Mouse (Mus musculus): ENCODE measurements at regions not wholly inside any gene's neighbourhood (a gene's known extent, or its start where the extent isn't known, plus 50 kb on each side); places are given as distances from the start of the nearest gene placed in this dataset.

GRCm38 (mm10) chr15:37166744-37167143 lies 159.2 kb upstream of the Zfp706 start:
- DNase-seq (ENCODE audit: low spot score in 2 of 2), result no peak

DNA sequence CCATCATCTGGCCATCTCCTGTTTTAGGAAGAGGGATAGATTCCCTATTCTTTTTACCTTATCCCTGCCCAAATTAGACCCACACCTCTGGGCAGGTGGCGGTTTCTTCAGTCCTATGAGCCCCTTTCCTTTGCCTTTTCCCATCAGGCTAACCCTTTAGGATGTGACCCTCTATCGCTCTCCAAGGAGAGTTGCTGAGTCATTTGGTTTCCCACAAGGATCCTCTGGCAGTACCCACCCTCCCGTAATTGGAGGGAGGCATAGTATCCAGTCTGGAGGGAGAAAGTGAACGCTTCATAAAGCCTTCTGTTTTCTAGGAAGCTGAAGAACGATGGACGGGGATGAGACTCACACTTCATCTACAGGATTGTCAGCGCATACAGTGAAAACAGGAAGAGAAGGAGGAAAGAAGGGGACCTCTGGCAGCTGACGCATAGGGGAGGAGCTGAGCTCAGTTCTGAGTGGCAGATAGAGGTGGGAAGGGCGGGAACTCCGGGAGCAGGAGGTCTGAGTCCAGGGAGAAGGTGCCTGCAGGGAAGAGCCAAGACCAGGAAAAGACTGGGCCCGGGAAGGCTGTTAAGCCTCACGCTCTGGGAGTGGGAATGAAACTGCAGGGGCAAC lies 158.4 kb upstream of the Zfp706 start:
- DNase-seq (ENCODE audit: low spot score in 2 of 2), result no peak

DNA sequence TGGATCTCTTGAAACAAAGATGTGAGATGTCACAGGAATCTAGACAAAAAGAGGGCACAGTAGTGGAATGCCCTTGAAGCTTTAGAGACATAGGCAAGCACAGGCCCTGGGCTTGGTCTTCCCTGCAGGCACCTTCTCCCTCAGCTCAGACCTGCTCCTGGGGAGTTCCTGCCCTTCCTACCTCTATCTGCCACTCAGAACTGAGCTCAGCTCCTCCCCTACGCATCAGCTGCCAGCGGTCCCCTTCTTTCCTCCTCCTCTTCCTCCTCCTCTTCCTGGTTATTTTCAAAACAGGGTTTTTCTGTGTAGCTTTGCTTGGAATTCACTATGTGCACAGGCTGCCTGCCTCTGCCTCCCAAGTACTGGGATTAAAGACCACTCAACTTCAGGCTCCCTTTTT lies 157.6 kb upstream of the Zfp706 start:
- DNase-seq (ENCODE audit: low spot score in 2 of 2), result no peak

DNA sequence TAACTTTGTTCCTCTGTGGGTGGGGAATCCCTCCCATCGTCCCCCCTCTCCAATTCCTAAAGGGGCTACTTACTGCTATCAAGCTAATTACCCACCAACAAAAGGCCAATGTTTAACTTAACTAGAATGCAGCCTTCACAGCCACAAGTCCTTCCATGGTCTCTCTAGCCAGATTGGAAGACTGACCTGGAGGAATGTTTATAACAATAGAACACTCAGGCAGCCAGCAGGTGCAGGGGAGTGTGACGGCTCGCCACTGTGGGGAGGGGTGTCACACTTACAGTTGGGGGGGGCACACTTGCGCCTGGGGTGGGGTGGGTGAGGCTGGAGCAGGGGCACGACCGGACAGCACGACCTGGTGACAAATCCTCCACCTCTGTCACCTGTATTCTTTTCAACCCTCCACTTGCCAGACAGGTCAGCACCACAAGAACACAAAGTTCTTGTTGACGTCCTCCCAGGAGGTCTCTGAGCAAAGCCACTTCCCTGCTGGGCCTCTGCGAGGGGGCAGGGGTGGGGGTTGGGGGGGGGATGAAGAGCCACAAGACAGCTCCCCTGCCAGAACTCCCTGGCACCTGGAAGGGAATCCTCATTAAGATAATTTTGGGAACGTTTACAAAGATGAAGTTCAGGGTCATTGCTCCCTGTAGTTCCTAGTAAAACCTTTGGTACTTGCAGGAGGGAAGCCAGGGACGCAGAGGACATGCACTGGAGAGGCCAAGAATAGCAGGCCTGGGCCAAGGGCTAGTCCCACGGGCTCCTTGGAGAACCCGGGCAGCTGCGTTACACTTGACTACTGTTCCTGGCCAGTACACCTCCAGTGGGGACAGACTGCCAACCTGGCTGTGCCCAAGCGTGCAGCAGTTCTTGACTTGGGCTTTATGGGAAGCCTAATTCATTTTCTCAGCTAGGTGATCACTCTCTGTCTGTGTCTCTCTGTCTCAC lies 156.9 kb upstream of the Zfp706 start:
- DNase-seq (ENCODE audit: low spot score in 2 of 2), result no peak

DNA sequence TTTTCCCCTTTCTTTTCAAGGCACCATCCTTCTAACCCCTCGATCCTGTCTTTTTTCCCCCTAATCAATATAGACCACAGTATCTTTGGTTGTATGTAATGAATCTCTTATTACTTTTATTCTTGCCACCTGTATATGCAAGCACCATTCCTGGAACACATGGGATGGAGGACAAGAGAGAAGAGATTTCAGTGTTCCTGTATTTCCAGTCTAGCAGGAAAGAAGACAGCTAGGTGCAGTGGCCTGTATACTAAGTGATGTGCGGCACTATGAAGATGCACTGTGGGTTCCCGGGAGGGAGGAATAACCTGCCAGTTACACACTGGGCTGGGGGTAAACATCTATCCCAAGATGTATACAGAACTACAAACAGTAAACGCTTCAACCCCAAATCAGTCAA lies 152.4 kb upstream of the Zfp706 start:
- DNase-seq (ENCODE audit: low spot score in 2 of 2), result no peak

GRCm38 (mm10) chr15:37159349-37159748 lies 151.8 kb upstream of the Zfp706 start:
- DNase-seq (ENCODE audit: low spot score in 2 of 2), result no peak

GRCm38 (mm10) chr15:37157386-37157785 lies 149.8 kb upstream of the Zfp706 start:
- no peak for DNase-seq (ENCODE audit: low spot score in 2 of 2)

DNA sequence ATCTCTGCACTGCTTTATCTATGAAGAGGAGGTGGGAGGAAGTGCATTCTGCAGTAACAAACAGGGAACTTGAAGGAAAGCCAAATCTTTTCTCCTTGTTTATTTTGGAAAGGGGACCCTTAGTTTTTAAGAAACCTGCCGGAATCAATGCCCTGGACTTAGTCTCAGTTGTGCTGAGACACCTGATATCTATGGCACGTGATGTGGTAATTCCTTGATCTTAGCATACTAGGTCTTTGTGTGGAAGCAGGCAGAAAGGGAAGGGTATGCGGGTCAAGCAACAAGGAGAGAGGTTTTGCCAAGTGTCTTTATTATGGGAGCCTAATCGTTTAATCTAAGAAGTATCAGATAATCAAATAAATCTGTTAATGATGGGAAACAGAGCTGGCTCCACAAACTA lies 147.4 kb upstream of the Zfp706 start:
- no peak for DNase-seq (ENCODE audit: low spot score in 2 of 2)

GRCm38 (mm10) chr15:37153177-37153576 lies 145.6 kb upstream of the Zfp706 start:
- DNase-seq (ENCODE audit: low spot score in 2 of 2), result no peak

GRCm38 (mm10) chr15:37135590-37136164 lies 128.1 kb upstream of the Zfp706 start:
- DNase-seq (ENCODE audit: low spot score in 2 of 2), result peak; percentile 35 to 38

GRCm38 (mm10) chr15:37134913-37135589 lies 127.5 kb upstream of the Zfp706 start:
- no peak for DNase-seq (ENCODE audit: low spot score in 2 of 2)

DNA sequence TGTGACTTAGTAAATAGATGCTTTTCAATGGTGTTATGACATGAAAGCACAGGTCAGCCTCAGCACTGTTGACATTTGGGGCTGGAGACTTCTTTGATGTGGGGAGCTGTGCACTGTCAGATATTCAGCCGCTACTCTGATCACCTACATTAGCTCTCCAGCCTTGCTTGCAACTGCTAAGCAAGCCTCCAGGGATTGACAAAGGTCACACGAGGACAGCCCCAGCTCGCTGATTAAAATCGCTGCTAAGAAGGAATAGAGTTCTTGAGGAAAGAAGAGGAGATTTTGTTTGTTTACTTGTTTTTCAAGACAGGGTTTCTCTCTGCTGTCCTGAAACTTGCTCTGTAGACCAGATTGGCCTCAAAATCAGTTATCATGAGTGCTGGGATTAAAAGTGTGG lies 126.8 kb upstream of the Zfp706 start:
- no peak for DNase-seq (ENCODE audit: low spot score in 2 of 2)

GRCm38 (mm10) chr15:37133916-37134315 lies 126.3 kb upstream of the Zfp706 start:
- DNase-seq (ENCODE audit: low spot score in 2 of 2), result no peak

- DNase-seq (ENCODE audit: low spot score in 2 of 2), result no peak
These were observed 120.1 kb upstream of the Zfp706 start for GRCm38 (mm10) chr15:37127681-37128080.

- no peak for DNase-seq (ENCODE audit: low spot score in 2 of 2)
These were observed 119.6 kb upstream of the Zfp706 start for GRCm38 (mm10) chr15:37127170-37127569.

GRCm38 (mm10) chr15:37125823-37126222 lies 118.2 kb upstream of the Zfp706 start:
- DNase-seq (ENCODE audit: low spot score in 2 of 2), result no peak

DNA sequence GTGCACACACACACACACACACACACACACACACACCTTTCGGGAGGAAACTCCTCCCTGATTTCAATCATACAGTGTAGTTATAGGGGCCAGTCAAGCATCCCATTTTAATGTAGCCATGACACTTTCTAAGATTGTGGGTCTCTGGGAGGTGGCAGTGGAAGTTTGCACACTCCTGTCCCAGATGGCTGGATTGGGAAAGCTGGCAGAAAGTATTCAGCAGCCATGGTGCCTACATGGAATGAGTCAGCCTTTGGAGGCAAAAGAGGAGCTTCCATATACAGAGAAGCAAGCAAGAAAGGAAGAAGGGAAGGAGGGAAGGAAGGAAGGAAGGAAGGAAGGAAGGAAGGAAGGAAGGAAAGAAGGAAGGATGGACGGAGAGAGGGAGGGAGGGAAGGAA lies 117.4 kb upstream of the Zfp706 start:
- no peak for DNase-seq (ENCODE audit: low spot score in 2 of 2)

DNA sequence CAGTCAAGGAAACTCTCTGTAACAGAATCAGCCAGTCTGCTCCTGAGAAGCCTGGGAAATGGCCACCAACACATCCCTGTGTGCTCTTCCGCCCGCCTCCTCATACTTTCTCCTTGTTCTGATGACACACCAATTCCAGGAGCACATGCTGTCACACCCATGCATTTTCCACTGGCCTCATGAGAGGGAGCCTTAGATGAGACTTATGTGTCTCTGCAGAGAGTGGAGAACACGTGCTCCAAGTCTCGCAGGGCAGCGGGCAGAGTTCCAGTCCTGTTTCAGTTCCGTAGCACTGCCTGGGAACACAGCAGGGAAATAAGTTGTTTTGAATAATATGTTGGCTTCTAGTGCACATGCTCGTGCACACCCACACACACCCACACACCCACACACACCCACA lies 116.7 kb upstream of the Zfp706 start:
- no peak for DNase-seq (ENCODE audit: low spot score in 2 of 2)

DNA sequence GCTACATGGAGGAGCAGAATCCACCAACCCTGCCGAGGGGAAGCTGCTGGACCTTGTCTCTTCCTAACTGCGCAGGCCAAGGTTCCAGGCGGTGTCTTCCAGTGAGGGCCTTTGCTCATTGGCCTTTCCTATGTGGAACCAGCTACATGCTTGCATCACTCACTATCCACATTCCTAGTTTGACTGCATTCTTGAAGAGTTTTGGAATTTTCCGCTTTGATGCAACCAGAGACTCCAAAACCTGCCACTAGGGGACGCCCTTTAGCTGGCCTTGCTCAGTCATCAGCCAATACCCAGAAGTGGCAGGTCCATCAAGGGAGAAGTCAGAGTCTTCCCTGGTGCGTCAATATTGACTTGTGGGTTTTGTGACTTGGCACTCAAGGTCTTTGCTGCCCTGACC lies 112.8 kb upstream of the Zfp706 start:
- peak; percentile 79 to 86 for DNase-seq (ENCODE audit: low spot score in 2 of 2)

GRCm38 (mm10) chr15:37114119-37114518 lies 106.5 kb upstream of the Zfp706 start:
- peak; percentile 50 to 58 for DNase-seq (ENCODE audit: low spot score in 2 of 2)

DNA sequence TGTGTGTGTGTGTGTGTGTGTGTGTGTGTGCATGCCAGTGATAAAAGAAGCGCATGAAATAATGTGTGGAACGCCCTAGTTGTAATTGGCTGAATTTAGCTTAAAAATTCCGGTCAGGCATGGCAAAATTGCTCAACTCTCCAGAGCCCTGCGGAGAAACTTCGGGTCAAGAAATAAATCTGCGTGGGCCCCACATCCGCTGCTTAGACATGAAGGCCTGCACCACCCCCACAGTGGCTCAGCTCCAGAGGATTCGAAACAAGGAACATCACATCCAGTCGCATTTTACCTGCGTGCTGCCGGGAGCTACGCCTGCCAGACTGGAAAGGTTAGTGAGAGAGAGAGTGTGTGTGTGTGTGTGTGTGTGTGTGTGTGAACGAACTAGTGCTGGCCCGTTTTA lies 102.9 kb upstream of the Zfp706 start:
- DNase-seq (ENCODE audit: low spot score in 2 of 2), result no peak

DNA sequence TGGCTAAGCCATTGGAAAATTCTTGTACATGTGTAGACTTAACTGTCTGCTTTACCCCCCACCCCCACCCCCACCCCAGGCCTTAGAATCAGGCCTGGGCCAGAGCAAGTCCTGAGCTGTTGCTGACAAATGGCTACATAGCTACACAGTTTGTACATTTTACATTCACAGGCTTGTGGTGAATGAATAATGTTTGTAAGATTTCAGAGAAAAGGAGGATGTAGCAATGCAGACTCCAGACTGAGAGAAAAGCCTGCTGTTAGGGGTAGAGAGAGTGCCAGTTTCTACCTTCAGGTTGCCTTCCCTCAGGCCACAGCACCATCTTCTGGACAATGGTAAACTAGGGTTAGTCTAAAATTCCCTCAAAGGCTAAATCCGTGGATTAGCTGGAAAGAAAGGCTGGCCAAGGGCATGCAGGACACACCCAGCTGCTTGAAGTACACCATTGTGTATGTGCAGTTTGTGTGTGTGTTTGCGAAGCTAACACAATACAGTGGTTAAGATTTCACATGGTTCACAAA lies 94.5 kb upstream of the Zfp706 start:
- no peak for DNase-seq (ENCODE audit: low spot score in 2 of 2)

Data from frontal cortex, postnatal 25 days (tissue).